Mouse (Mus musculus): ENCODE measurements at regions not wholly inside any gene's neighbourhood (a gene's known extent, or its start where the extent isn't known, plus 50 kb on each side); places are given as distances from the start of the nearest gene placed in this dataset.

DNA sequence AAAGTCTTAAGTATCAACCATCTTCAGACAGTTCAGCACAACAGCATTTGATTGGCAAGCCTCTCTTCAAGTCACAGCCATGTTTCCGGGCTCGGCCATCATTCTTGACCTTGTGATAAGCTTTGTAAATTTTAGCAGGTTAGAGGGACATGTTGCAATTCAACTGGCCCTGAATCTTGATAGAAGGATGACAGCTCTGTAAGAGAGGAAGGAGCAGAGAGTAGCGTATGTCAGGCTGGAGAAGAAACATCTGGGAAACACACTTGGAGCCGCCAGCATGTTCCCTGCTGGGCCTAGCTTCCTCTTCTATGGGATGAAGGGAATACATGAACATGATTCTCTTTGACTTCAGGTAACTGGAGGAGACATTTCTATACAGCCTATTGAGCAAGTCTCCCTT is 115.2 kb upstream of the Rgma start:
- TF ChIP-seq CHD1 (IDR thresholded peaks at IDR 0.05; ENCODE audit: low read depth, low read length) (no peak), GABPA (IDR thresholded peaks at IDR 0.05; ENCODE audit: low read depth, low read length) (no peak), ZC3H11A (IDR thresholded peaks at IDR 0.05; ENCODE audit: low read depth, low read length) (no peak), POLR2AphosphoS5 (IDR thresholded peaks at IDR 0.05; ENCODE audit: borderline replicate concordance, low read depth, low read length) (no peak), BHLHE40 (IDR thresholded peaks at IDR 0.05; ENCODE audit: borderline replicate concordance, low read depth, low read length) (no peak), MXI1 (IDR thresholded peaks at IDR 0.05; ENCODE audit: low read depth, low read length) (no peak)
- no peak overlapping the region for H3K4me3 ChIP-seq (ENCODE audit: control insufficient read depth in 1 of 2, insufficient read depth in 1 of 2, low read depth in 2 of 2, low read length in 2 of 2)
- no peak overlapping the region for H3K27ac ChIP-seq (ENCODE audit: control insufficient read depth, low read depth, low read length)
- H3K4me1 ChIP-seq (ENCODE audit: control insufficient read depth in 1 of 2, insufficient read depth in 2 of 2, low read length in 2 of 2) = no peaks in the 10 kb centered on the region
- no peak for DNase-seq (ENCODE audit: low read depth, low spot score)
- H3K36me3 ChIP-seq (ENCODE audit: control insufficient read depth in 1 of 2, insufficient read depth in 2 of 2, low read length in 2 of 2) = no peaks in the 10 kb centered on the region
- no peak overlapping the region for H3K9ac ChIP-seq (ENCODE audit: control insufficient read depth, low read depth, low read length, poor library complexity, severe bottlenecking)
- H3K79me2 ChIP-seq (ENCODE audit: control insufficient read depth, insufficient read depth, low read length, poor library complexity) = no peaks in the 10 kb centered on the region
- no peaks in the 10 kb centered on the region for H3K9me3 ChIP-seq (replicated peaks; ENCODE audit: insufficient read depth, low read length)
- no peaks in the 10 kb centered on the region for H3K27me3 ChIP-seq (ENCODE audit: control insufficient read depth in 1 of 2, insufficient read depth in 2 of 2, low read length in 2 of 2)

- Histone ChIP-seq H3K4me3 (ENCODE audit: control insufficient read depth in 1 of 2, insufficient read depth in 1 of 2, low read depth in 2 of 2, low read length in 2 of 2) (no peak overlapping the region), H3K79me2 (ENCODE audit: control insufficient read depth, insufficient read depth, low read length, poor library complexity) (no peaks in the 10 kb centered on the region), H3K9ac (ENCODE audit: control insufficient read depth, low read depth, low read length, poor library complexity, severe bottlenecking) (no peak overlapping the region), H3K27me3 (ENCODE audit: control insufficient read depth in 1 of 2, insufficient read depth in 2 of 2, low read length in 2 of 2) (no peaks in the 10 kb centered on the region), H3K4me1 (ENCODE audit: control insufficient read depth in 1 of 2, insufficient read depth in 2 of 2, low read length in 2 of 2) (no peaks in the 10 kb centered on the region), H3K9me3 (replicated peaks; ENCODE audit: insufficient read depth, low read length) (no peaks in the 10 kb centered on the region), H3K27ac (ENCODE audit: control insufficient read depth, low read depth, low read length) (no peak overlapping the region), H3K36me3 (ENCODE audit: control insufficient read depth in 1 of 2, insufficient read depth in 2 of 2, low read length in 2 of 2) (no peaks in the 10 kb centered on the region)
- no peak for DNase-seq (ENCODE audit: low read depth, low spot score)
- TF ChIP-seq NRF1 (IDR thresholded peaks at IDR 0.05; ENCODE audit: insufficient read depth, low read depth, low read length, poor library complexity, severe bottlenecking) = no peak
- no peak for TF ChIP-seq TAL1 (IDR thresholded peaks at IDR 0.05; ENCODE audit: low read length)
Observed at GRCm38 (mm10) chr7:73261750-73262149, 113.6 kb upstream of the Rgma start.

- Histone ChIP-seq H3K9ac (ENCODE audit: control insufficient read depth, low read depth, low read length, poor library complexity, severe bottlenecking) (no peak overlapping the region), H3K9me3 (replicated peaks; ENCODE audit: insufficient read depth, low read length) (no peaks in the 10 kb centered on the region), H3K36me3 (ENCODE audit: control insufficient read depth in 1 of 2, insufficient read depth in 2 of 2, low read length in 2 of 2) (no peaks in the 10 kb centered on the region), H3K4me1 (ENCODE audit: control insufficient read depth in 1 of 2, insufficient read depth in 2 of 2, low read length in 2 of 2) (no peaks in the 10 kb centered on the region), H3K27me3 (ENCODE audit: control insufficient read depth in 1 of 2, insufficient read depth in 2 of 2, low read length in 2 of 2) (no peaks in the 10 kb centered on the region), H3K27ac (ENCODE audit: control insufficient read depth, low read depth, low read length) (no peak overlapping the region), H3K79me2 (ENCODE audit: control insufficient read depth, insufficient read depth, low read length, poor library complexity) (no peaks in the 10 kb centered on the region), H3K4me3 (ENCODE audit: control insufficient read depth in 1 of 2, insufficient read depth in 1 of 2, low read depth in 2 of 2, low read length in 2 of 2) (no peak overlapping the region)
- TF ChIP-seq POLR2AphosphoS5 (IDR thresholded peaks at IDR 0.05; ENCODE audit: borderline replicate concordance, low read depth, low read length) = no peak
- TF ChIP-seq MAX (IDR thresholded peaks at IDR 0.05; ENCODE audit: low read length) = no peak
- no peak for TF ChIP-seq MXI1 (IDR thresholded peaks at IDR 0.05; ENCODE audit: low read depth, low read length)
- no peak for TF ChIP-seq NRF1 (IDR thresholded peaks at IDR 0.05; ENCODE audit: insufficient read depth, low read depth, low read length, poor library complexity, severe bottlenecking)
- TF ChIP-seq KAT2A (conservative IDR thresholded peaks at IDR 0.05; ENCODE audit: low read depth, low read length) = no peak
- no peak for TF ChIP-seq TCF12 (IDR thresholded peaks at IDR 0.05; ENCODE audit: low read depth, low read length)
- TF ChIP-seq SMC3 (IDR thresholded peaks at IDR 0.05; ENCODE audit: low read depth, low read length) = no peak
- TF ChIP-seq JUND (IDR thresholded peaks at IDR 0.05; ENCODE audit: low read depth, low read length) = no peak
- no peak for TF ChIP-seq CHD1 (IDR thresholded peaks at IDR 0.05; ENCODE audit: low read depth, low read length)
- DNase-seq (ENCODE audit: low read depth, low spot score) = no peak
Observed at GRCm38 (mm10) chr7:73262526-73262925, 112.8 kb upstream of the Rgma start.

All from MEL (cell line).